Mouse (Mus musculus) ES-E14 (cell line): ENCODE measurements around the gene Sh3tc1.

Source experiments
- CHD2 ChIP-seq: IDR thresholded peaks from 2 replicates; pipeline ENCODE4 v1.6.1; 2014; ENCODE audit warnings: mild to moderate bottlenecking, low read depth, low read length, inconsistent platforms
- HCFC1 ChIP-seq: IDR thresholded peaks from 2 replicates; pipeline ENCODE4 v1.6.1; 2012; ENCODE audit warnings: low read length, inconsistent platforms, borderline replicate concordance; ENCODE audit not compliant: insufficient read depth

DNA sequence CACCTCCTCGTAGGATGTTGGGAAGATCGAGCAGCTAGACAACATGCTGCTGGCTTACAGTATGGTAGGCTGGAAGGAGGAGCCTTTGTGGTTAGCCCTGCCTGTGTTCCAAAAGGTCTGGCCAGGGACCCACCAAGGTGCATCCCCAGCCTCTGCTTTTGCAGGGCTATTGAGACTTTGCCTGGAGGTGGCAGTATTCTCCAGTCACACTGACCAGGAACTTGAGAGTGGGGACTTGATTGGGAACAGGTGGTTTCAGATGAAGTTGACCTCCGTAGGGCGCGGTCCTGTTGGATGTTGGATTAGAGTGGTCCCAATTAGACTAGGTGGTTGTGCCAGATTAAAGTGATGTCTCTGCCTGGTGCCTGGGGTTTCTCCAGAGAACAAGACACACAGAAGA lies 12.3 kb downstream of the Sh3tc1 start:
- no peak for TF ChIP-seq HCFC1
- no peak for TF ChIP-seq CHD2
